Mouse (Mus musculus) layer of hippocampus, adult 8-10 months (tissue): ENCODE measurements around the gene Tk1. TPM values are rescaled to one million over a fixed set of nuclear protein-coding genes. Genes with fewer than 3 reads are reported as not detected.
A peak's percentile ranks its signal among the peaks of the same experiment; 100 is the strongest.
"Not testable (repeated sequence)": the region's sequence is repeated elsewhere in the genome, so short reads cannot be mapped to it uniquely, and the experiment has no call there.

ENCODE experiments used
- DNase-seq, 2 experiments: peaks; one replicate each; pipeline ENCODE4 v3.0.0; 2022; ENCODE audit warnings: low spot score in 2 of 2
- total RNA-seq, 4 experiments: library from RNA; stranded (reverse); gene quantifications; 2 replicates each; pipeline ENCODE4 v1.2.4; 2022

Gene Tk1
- total RNA-seq, 4 experiments from 2014 or later, result 0.54 to 1.3 (median 0.88) TPM

GRCm38 (mm10) chr11:117792281-117792888 is 33.5 kb downstream of the Tk1 start:
- no peak for DNase-seq

GRCm38 (mm10) chr11:117791441-117791761 is 34.5 kb downstream of the Tk1 start:
- DNase-seq, result no peak

- no peak for DNase-seq
Measured at GRCm38 (mm10) chr11:117790703-117791440, 35.0 kb downstream of the Tk1 start.

- peak in 1 of 2 experiments; percentile 62 for DNase-seq
Measured at GRCm38 (mm10) chr11:117790286-117790685, 35.6 kb downstream of the Tk1 start.

- DNase-seq, result not testable (repeated sequence)
Measured at GRCm38 (mm10) chr11:117788481-117788880, 37.4 kb downstream of the Tk1 start.

GRCm38 (mm10) chr11:117786294-117786693 is 39.6 kb downstream of the Tk1 start:
- DNase-seq, result peak; percentile 45 to 67

GRCm38 (mm10) chr11:117783683-117784309 is 42.1 kb downstream of the Tk1 start:
- peak in 1 of 2 experiments; percentile 7 for DNase-seq

- DNase-seq, result peak; percentile 23 to 49
Measured at GRCm38 (mm10) chr11:117783089-117783488, 42.8 kb downstream of the Tk1 start.

GRCm38 (mm10) chr11:117782705-117783034 is 43.2 kb downstream of the Tk1 start:
- DNase-seq, result no peak

- DNase-seq, result no peak
Measured at GRCm38 (mm10) chr11:117781993-117782704, 43.7 kb downstream of the Tk1 start, which contains the start of the genes Tmc8 and Tmc6. Tmc8 (plus strand) TSS chr11:117782076. Tmc6 (minus strand) TSS chr11:117782198.

GRCm38 (mm10) chr11:117781199-117781821 is 44.6 kb downstream of the Tk1 start:
- DNase-seq, result peak in 1 of 2 experiments; percentile 22

GRCm38 (mm10) chr11:117780582-117781111 is 45.2 kb downstream of the Tk1 start:
- DNase-seq, result peak; percentile 36 to 46

- no peak for DNase-seq
Measured at GRCm38 (mm10) chr11:117780199-117780515, 45.7 kb downstream of the Tk1 start.

GRCm38 (mm10) chr11:117779434-117780198 is 46.3 kb downstream of the Tk1 start:
- DNase-seq, result peak; percentile 51 to 70

GRCm38 (mm10) chr11:117778851-117779433 is 47.0 kb downstream of the Tk1 start:
- DNase-seq, result no peak

- DNase-seq, result no peak
Measured at GRCm38 (mm10) chr11:117778031-117778430, 47.9 kb downstream of the Tk1 start.

GRCm38 (mm10) chr11:117777111-117777510 is 48.8 kb downstream of the Tk1 start:
- DNase-seq, result no peak

GRCm38 (mm10) chr11:117776085-117776792 is 49.7 kb downstream of the Tk1 start:
- DNase-seq, result no peak

GRCm38 (mm10) chr11:117775540-117775939 is 50.4 kb downstream of the Tk1 start:
- no peak for DNase-seq

GRCm38 (mm10) chr11:117774925-117775324 is 51.0 kb downstream of the Tk1 start:
- no peak for DNase-seq
